Mouse (Mus musculus) CD4-positive helper T cell, adult 2 months (primary cell): ENCODE results near the gene F13a1.

Experiments
- DNase-seq: peaks from one replicate; pipeline ENCODE4 v3.0.0-alpha.2; 2012; ENCODE audit warnings: low read depth, missing footprints, low spot score

F13a1 gene

GRCm38 (mm10) chr13:37050126-37050525 is at the start of gene F13a1:
F13a1 (minus strand) TSS chr13:37050244.
- DNase-seq = peak; percentile 9

GRCm38 (mm10) chr13:37091620-37092019 is 41.6 kb upstream of the F13a1 start:
- DNase-seq = no peak

GRCm38 (mm10) chr13:37089104-37089503 is 39.1 kb upstream of the F13a1 start:
- no peak for DNase-seq

GRCm38 (mm10) chr13:37081506-37082241 is 31.6 kb upstream of the F13a1 start:
- no peak for DNase-seq

- no peak for DNase-seq
Observed at GRCm38 (mm10) chr13:37071390-37071789, 21.3 kb upstream of the F13a1 start.

GRCm38 (mm10) chr13:37070824-37071223 is 20.8 kb upstream of the F13a1 start:
- no peak for DNase-seq

GRCm38 (mm10) chr13:37060810-37061209 is 10.8 kb upstream of the F13a1 start:
- no peak for DNase-seq

GRCm38 (mm10) chr13:37056662-37057061 is 6.6 kb upstream of the F13a1 start:
- peak; percentile 15 for DNase-seq

GRCm38 (mm10) chr13:37049631-37050030 is 413 bp downstream of the F13a1 start:
- no peak for DNase-seq

GRCm38 (mm10) chr13:37049018-37049417 is 1.0 kb downstream of the F13a1 start:
- no peak for DNase-seq

GRCm38 (mm10) chr13:37045005-37045404 is 5.0 kb downstream of the F13a1 start:
- DNase-seq = no peak

- DNase-seq = no peak
Observed at GRCm38 (mm10) chr13:37034745-37035144, 15.3 kb downstream of the F13a1 start.

GRCm38 (mm10) chr13:37025996-37026579 is 24.0 kb downstream of the F13a1 start:
- no peak for DNase-seq

- no peak for DNase-seq
Observed at GRCm38 (mm10) chr13:37021575-37021974, 28.5 kb downstream of the F13a1 start.

- peak; percentile 45 for DNase-seq
Observed at GRCm38 (mm10) chr13:37010771-37011170, 39.3 kb downstream of the F13a1 start.

- DNase-seq = peak; percentile 22
Observed at GRCm38 (mm10) chr13:37006224-37006623, 43.8 kb downstream of the F13a1 start.

GRCm38 (mm10) chr13:36999210-36999705 is 50.8 kb downstream of the F13a1 start:
- no peak for DNase-seq

GRCm38 (mm10) chr13:36993593-36993992 is 56.5 kb downstream of the F13a1 start:
- no peak for DNase-seq

- DNase-seq = no peak
Observed at GRCm38 (mm10) chr13:36988392-36988791, 61.7 kb downstream of the F13a1 start.

GRCm38 (mm10) chr13:36973016-36973415 is 77.0 kb downstream of the F13a1 start:
- no peak for DNase-seq

GRCm38 (mm10) chr13:36972226-36972625 is 77.8 kb downstream of the F13a1 start:
- DNase-seq = no peak

GRCm38 (mm10) chr13:36962926-36963325 is 87.1 kb downstream of the F13a1 start:
- no peak for DNase-seq

GRCm38 (mm10) chr13:36958996-36959395 is 91.0 kb downstream of the F13a1 start:
- DNase-seq = no peak
